Mouse (Mus musculus) ES-E14 (cell line): ENCODE results near the gene Terb1.

Source experiments
- HCFC1 ChIP-seq: IDR thresholded peaks from 2 replicates; pipeline ENCODE4 v1.6.1; 2012; ENCODE audit warnings: low read length, inconsistent platforms, borderline replicate concordance; ENCODE audit not compliant: insufficient read depth
- ZNF384 ChIP-seq: IDR thresholded peaks from 2 replicates; pipeline ENCODE4 v1.6.1; 2012; ENCODE audit warnings: low read depth, low read length, inconsistent platforms

GRCm38 (mm10) chr8:104529671-104530070, 20.0 kb upstream of the Terb1 start:
- TF ChIP-seq ZNF384 (no peak), HCFC1 (no peak)
